ENCODE assay signal across 8 mouse cellular contexts in genomic region chr16:55969147-55969546, GRCm38 (mm10). TPM values are rescaled to one million over a fixed set of nuclear protein-coding genes. Genes with fewer than 3 reads are reported as not detected.
DNase-seq lines count a peak whose midpoint lies in the region; ATAC-seq and TF ChIP-seq lines count a peak whose summit lies in the region.

No protein-coding gene starts in this region.

- peaks cover 57% of the 10 kb centered on the region for H3K36me3 ChIP-seq in forebrain, embryonic 10.5 days (replicated peaks)
- peaks cover 48% of the 10 kb centered on the region for H3K36me3 ChIP-seq in forebrain, embryonic 13.5 days (ENCODE audit: poor library complexity, severe bottlenecking)
- H3K36me3 ChIP-seq in midbrain, postnatal 0 days (ENCODE audit: insufficient read depth, low read length): peaks cover 19% of the 10 kb centered on the region
- H3K36me3 ChIP-seq in midbrain, embryonic 16.5 days (ENCODE audit: control insufficient read depth, insufficient read depth, low read length): peaks cover 17% of the 10 kb centered on the region
- peaks cover 53% of the 10 kb centered on the region for H3K36me3 ChIP-seq in liver, embryonic 12.5 days

- H3K27ac ChIP-seq in forebrain, embryonic 10.5 days: no peak overlapping the region
- H3K27ac ChIP-seq in forebrain, embryonic 13.5 days: no peak overlapping the region
- H3K27ac ChIP-seq in midbrain, postnatal 0 days (ENCODE audit: low read depth, low read length): no peak overlapping the region
- no peak overlapping the region for H3K27ac ChIP-seq in midbrain, embryonic 16.5 days (ENCODE audit: low read length)
- H3K27ac ChIP-seq in liver, embryonic 12.5 days: no peak overlapping the region

- peak; percentile 71 for TF ChIP-seq CTCF in midbrain, postnatal 0 days (IDR thresholded peaks at IDR 0.05)

- H3K9me3 ChIP-seq in forebrain, embryonic 10.5 days: no peaks in the 10 kb centered on the region
- H3K9me3 ChIP-seq in forebrain, embryonic 13.5 days (replicated peaks): no peaks in the 10 kb centered on the region
- H3K9me3 ChIP-seq in midbrain, postnatal 0 days (ENCODE audit: low read length): no peaks in the 10 kb centered on the region
- H3K9me3 ChIP-seq in midbrain, embryonic 16.5 days (replicated peaks; ENCODE audit: control insufficient read depth, low read length, poor library complexity, severe bottlenecking): no peaks in the 10 kb centered on the region
- no peaks in the 10 kb centered on the region for H3K9me3 ChIP-seq in liver, embryonic 12.5 days (replicated peaks)

- 91% methylated on average over 3 of the region's 3 CpGs for WGBS in forebrain, embryonic 10.5 days
- WGBS in forebrain, embryonic 13.5 days: 85% methylated on average over 3 of the region's 3 CpGs
- 82% methylated on average over 3 of the region's 3 CpGs for WGBS in midbrain, postnatal 0 days
- 85% methylated on average over 3 of the region's 3 CpGs for WGBS in midbrain, embryonic 16.5 days
- 80% methylated on average over 3 of the region's 3 CpGs for WGBS in liver, embryonic 12.5 days (ENCODE audit: insufficient replicate concordance)

- H3K4me2 ChIP-seq in forebrain, embryonic 13.5 days: no peak overlapping the region
- no peak overlapping the region for H3K4me2 ChIP-seq in midbrain, postnatal 0 days (ENCODE audit: low read depth, low read length, poor library complexity, severe bottlenecking)
- no peak overlapping the region for H3K4me2 ChIP-seq in midbrain, embryonic 16.5 days (ENCODE audit: low read length)
- peak overlapping the region; percentile 35 for H3K4me2 ChIP-seq in liver, embryonic 12.5 days

- H3K4me3 ChIP-seq in forebrain, embryonic 10.5 days: peak overlapping the region; percentile 6; the same call in 1 of the 2 replicates
- no peak overlapping the region for H3K4me3 ChIP-seq in forebrain, embryonic 13.5 days
- H3K4me3 ChIP-seq in midbrain, postnatal 0 days (ENCODE audit: low read depth, low read length): no peak overlapping the region
- no peak overlapping the region for H3K4me3 ChIP-seq in midbrain, embryonic 16.5 days (ENCODE audit: low read depth, low read length)
- peak overlapping the region; percentile 7; the same call in 1 of the 2 replicates for H3K4me3 ChIP-seq in liver, embryonic 12.5 days

- ATAC-seq in forebrain, embryonic 13.5 days: no peak
- no peak for ATAC-seq in midbrain, postnatal 0 days (ENCODE audit: low FRiP score)
- ATAC-seq in midbrain, embryonic 16.5 days: no peak
- ATAC-seq in liver, embryonic 12.5 days: no peak

- H3K4me1 ChIP-seq in forebrain, embryonic 10.5 days: peaks cover 38% of the 10 kb centered on the region
- peaks cover 37% of the 10 kb centered on the region for H3K4me1 ChIP-seq in forebrain, embryonic 13.5 days
- peaks cover 5% of the 10 kb centered on the region; the same call in 1 of the 2 replicates for H3K4me1 ChIP-seq in midbrain, postnatal 0 days (ENCODE audit: insufficient read depth, low read length)
- peaks cover 14% of the 10 kb centered on the region for H3K4me1 ChIP-seq in midbrain, embryonic 16.5 days (ENCODE audit: control insufficient read depth, insufficient read depth, low read length)
- H3K4me1 ChIP-seq in liver, embryonic 12.5 days: peaks cover 61% of the 10 kb centered on the region

- no peak for DNase-seq in forebrain, embryonic 10.5 days (ENCODE audit: extremely low spot score, low spot score)
- DNase-seq in midbrain, postnatal 0 days (ENCODE audit: low spot score): peak; percentile 64
- peak; percentile 22 to 24 for DNase-seq in cerebellum, postnatal 36 days
- DNase-seq in testis, postnatal 10 days (ENCODE audit: low spot score): peak; percentile 59
- no peak for DNase-seq in frontal cortex, postnatal 14 days (ENCODE audit: low spot score in 2 of 2)

- H3K27me3 ChIP-seq in forebrain, embryonic 10.5 days (ENCODE audit: poor library complexity, severe bottlenecking): no peaks in the 10 kb centered on the region
- no peaks in the 10 kb centered on the region for H3K27me3 ChIP-seq in forebrain, embryonic 13.5 days
- H3K27me3 ChIP-seq in midbrain, postnatal 0 days (ENCODE audit: insufficient read depth, low read length): no peaks in the 10 kb centered on the region
- H3K27me3 ChIP-seq in midbrain, embryonic 16.5 days (ENCODE audit: control insufficient read depth, insufficient read depth, low read depth, low read length): no peaks in the 10 kb centered on the region
- no peaks in the 10 kb centered on the region for H3K27me3 ChIP-seq in liver, embryonic 12.5 days (replicated peaks)

- no peak overlapping the region for H3K9ac ChIP-seq in forebrain, embryonic 13.5 days
- no peak overlapping the region for H3K9ac ChIP-seq in midbrain, postnatal 0 days (replicated peaks; ENCODE audit: low read length, poor library complexity, severe bottlenecking)
- H3K9ac ChIP-seq in midbrain, embryonic 16.5 days (ENCODE audit: low read depth, low read length): no peak overlapping the region
- H3K9ac ChIP-seq in liver, embryonic 12.5 days: no peak overlapping the region

RNA-seq across cellular contexts. Expression of gene Rpl24, which starts 3.1 kb away (rescaled TPM):
- polyA plus RNA-seq in forebrain, embryonic 10.5 days (2016; fragmentation: Nextera tagmentation; extraction: Ambion mirVana): 761 and 771 TPM in 2 replicates
- polyA plus RNA-seq in forebrain, embryonic 13.5 days (2015; fragmentation: Nextera tagmentation; extraction: Ambion mirVana): 656 and 765 TPM in 2 replicates
- 306 and 343 TPM in 2 replicates for total RNA-seq in midbrain, postnatal 0 days (2014; rRNA removed)
- polyA plus RNA-seq in midbrain, postnatal 0 days (2015; fragmentation: Nextera tagmentation; extraction: Ambion mirVana): 488 and 533 TPM in 2 replicates
- polyA plus RNA-seq in midbrain, embryonic 16.5 days (2015; fragmentation: Nextera tagmentation; extraction: Ambion mirVana): 436 and 460 TPM in 2 replicates
- 638 and 654 TPM in 2 replicates for polyA plus RNA-seq in liver, embryonic 12.5 days (2016; fragmentation: Nextera tagmentation; extraction: Ambion mirVana)

RNA-seq across cellular contexts. Expression of gene Zbtb11, which starts 4.5 kb away (rescaled TPM):
- 16.5 and 18.2 TPM in 2 replicates for polyA plus RNA-seq in forebrain, embryonic 10.5 days (2016; fragmentation: Nextera tagmentation; extraction: Ambion mirVana)
- polyA plus RNA-seq in forebrain, embryonic 13.5 days (2015; fragmentation: Nextera tagmentation; extraction: Ambion mirVana): 18.9 and 19.2 TPM in 2 replicates
- total RNA-seq in midbrain, postnatal 0 days (2014; rRNA removed): 18.5 and 27.2 TPM in 2 replicates
- polyA plus RNA-seq in midbrain, postnatal 0 days (2015; fragmentation: Nextera tagmentation; extraction: Ambion mirVana): 17.6 and 19.3 TPM in 2 replicates
- polyA plus RNA-seq in midbrain, embryonic 16.5 days (2015; fragmentation: Nextera tagmentation; extraction: Ambion mirVana): 24.6 and 25.4 TPM in 2 replicates
- 17.5 and 17.6 TPM in 2 replicates for polyA plus RNA-seq in liver, embryonic 12.5 days (2016; fragmentation: Nextera tagmentation; extraction: Ambion mirVana)

RNA-seq across cellular contexts. Expression of gene Cep97, which starts 34.5 kb away (rescaled TPM):
- 17.4 and 18.3 TPM in 2 replicates for polyA plus RNA-seq in forebrain, embryonic 10.5 days (2016; fragmentation: Nextera tagmentation; extraction: Ambion mirVana)
- 19.3 and 21.5 TPM in 2 replicates for polyA plus RNA-seq in forebrain, embryonic 13.5 days (2015; fragmentation: Nextera tagmentation; extraction: Ambion mirVana)
- 7.7 and 11.5 TPM in 2 replicates for total RNA-seq in midbrain, postnatal 0 days (2014; rRNA removed)
- polyA plus RNA-seq in midbrain, postnatal 0 days (2015; fragmentation: Nextera tagmentation; extraction: Ambion mirVana): 6.1 and 6.8 TPM in 2 replicates
- polyA plus RNA-seq in midbrain, embryonic 16.5 days (2015; fragmentation: Nextera tagmentation; extraction: Ambion mirVana): 12.1 and 12.2 TPM in 2 replicates
- 5.7 and 6.0 TPM in 2 replicates for polyA plus RNA-seq in liver, embryonic 12.5 days (2016; fragmentation: Nextera tagmentation; extraction: Ambion mirVana)

Comparison
In these comparisons a context has a peak if more than half of its experiments do, and no peak if none do; other contexts are left out.
1. H3K4me3 ChIP-seq: peak in forebrain, embryonic 10.5 days (single experiment) and liver, embryonic 12.5 days (single experiment); none in forebrain, embryonic 13.5 days (single experiment), midbrain, postnatal 0 days (single experiment) and midbrain, embryonic 16.5 days (single experiment).
2. DNase-seq: peak in midbrain, postnatal 0 days (single experiment), cerebellum, postnatal 36 days (2 of 2) and testis, postnatal 10 days (single experiment); none in forebrain, embryonic 10.5 days (single experiment) and frontal cortex, postnatal 14 days (0 of 2).